Mouse (Mus musculus) limb, embryonic 12.5 days (tissue): ENCODE data around the gene Ly9. TPM values are rescaled to one million over a fixed set of nuclear protein-coding genes. Genes with fewer than 3 reads are reported as not detected.

Experiments used
- ATAC-seq: fragments of 200-750 bp; cut with Nextera tagmentation; 2 replicates; pipeline ENCODE4 v1.8.0; 2017; ENCODE audit warnings: low read depth, moderate TSS enrichment; ENCODE audit not compliant: insufficient number of reproducible peaks, insufficient read depth, low FRiP score, low TSS enrichment
- H3K27ac ChIP-seq: fragments of 300-500 bp; sonication (generic); 2 replicates; pipeline ENCODE4 v1.5.1; 2016; ENCODE audit warnings: mild to moderate bottlenecking, moderate library complexity
- H3K27me3 ChIP-seq: fragments of 300-500 bp; sonication (generic); 2 replicates; pipeline ENCODE4 v1.6.1; 2016; ENCODE audit warnings: mild to moderate bottlenecking, moderate library complexity
- H3K36me3 ChIP-seq: fragments of 300-500 bp; sonication (generic); 2 replicates; pipeline ENCODE4 v1.6.1; 2016; ENCODE audit warnings: mild to moderate bottlenecking, moderate library complexity
- H3K4me1 ChIP-seq: fragments of 300-500 bp; sonication (generic); replicated peaks from 2 replicates; pipeline ENCODE4 v1.6.1; 2016
- H3K4me2 ChIP-seq: fragments of 300-500 bp; sonication (generic); 2 replicates; pipeline ENCODE4 v1.6.1; 2016; ENCODE audit warnings: mild to moderate bottlenecking, moderate library complexity
- H3K4me3 ChIP-seq: fragments of 300-500 bp; sonication (generic); replicated peaks from 2 replicates; pipeline ENCODE4 v1.5.1; 2016; ENCODE audit warnings: mild to moderate bottlenecking
- H3K9ac ChIP-seq: fragments of 300-500 bp; sonication (generic); replicated peaks from 2 replicates; pipeline ENCODE4 v1.6.1; 2016; ENCODE audit warnings: mild to moderate bottlenecking, moderate library complexity
- H3K9me3 ChIP-seq: fragments of 300-500 bp; sonication (generic); 2 replicates; pipeline ENCODE4 v1.6.1; 2016; ENCODE audit warnings: mild to moderate bottlenecking, moderate library complexity
- WGBS: fragments of 180-500 bp; shearing (Covaris S2); methylation state at CpG from one replicate; pipeline ENCODE4 v1.1.7; 2016; 5-methylcytosine and 5-hydroxymethylcytosine counted together
- polyA plus RNA-seq: library from polyadenylated mRNA; unstranded; fragments of >200 nt; fragmentation: Nextera tagmentation; extraction: Ambion mirVana; gene quantifications from 2 replicates; pipeline ENCODE4 v1.2.1, GENCODE M21; 2016

Gene Ly9
- polyA plus RNA-seq: 0.14 and 0.20 TPM in 2 replicates

- no peak within 1 kb of the TSS for H3K4me3 ChIP-seq
- 82% methylated on average over 9 of the region's 9 CpGs for WGBS
- no peak within 1 kb of the TSS for H3K9ac ChIP-seq
Measured at GRCm38 (mm10) chr1:171607176-171607575, at the start of gene Ly9. Ly9 (minus strand) TSS chr1:171607410.

GRCm38 (mm10) chr1:171652734-171653133 lies 45.5 kb upstream of the Ly9 start, which contains the start of gene Slamf7:
Slamf7 (minus strand) TSS chr1:171653035.
- Histone ChIP-seq H3K27me3 (no peaks in the 10 kb centered on the region), H3K9me3 (no peaks in the 10 kb centered on the region), H3K36me3 (no peaks in the 10 kb centered on the region), H3K4me3 (no peak within 1 kb of the TSS), H3K27ac (no peak within 1 kb of the TSS), H3K9ac (no peak within 1 kb of the TSS), H3K4me2 (no peak within 1 kb of the TSS), H3K4me1 (no peaks in the 10 kb centered on the region)
- 80% methylated on average over 5 of the region's 5 CpGs for WGBS
- no peak for ATAC-seq

More at GRCm38 (mm10) chr1:171607176-171607575, at the start of gene Ly9:
- ATAC-seq: no peak
- Histone ChIP-seq H3K27me3 (no peaks in the 10 kb centered on the region), H3K36me3 (no peaks in the 10 kb centered on the region), H3K9me3 (no peaks in the 10 kb centered on the region), H3K4me2 (no peak within 1 kb of the TSS), H3K27ac (no peak within 1 kb of the TSS), H3K4me1 (no peaks in the 10 kb centered on the region)

GRCm38 (mm10) chr1:171648840-171649239 lies 41.6 kb upstream of the Ly9 start:
- H3K4me2 ChIP-seq: no peak overlapping the region
- H3K36me3 ChIP-seq: no peaks in the 10 kb centered on the region
- H3K4me1 ChIP-seq: no peaks in the 10 kb centered on the region
- H3K27me3 ChIP-seq: no peaks in the 10 kb centered on the region
- no peaks in the 10 kb centered on the region for H3K9me3 ChIP-seq
- H3K27ac ChIP-seq: no peak overlapping the region
- 83% methylated on average over 8 of the region's 8 CpGs for WGBS
- ATAC-seq: no peak
- no peak overlapping the region for H3K9ac ChIP-seq
- no peak overlapping the region for H3K4me3 ChIP-seq

- no peak overlapping the region for H3K27ac ChIP-seq
- H3K9me3 ChIP-seq: no peaks in the 10 kb centered on the region
- H3K9ac ChIP-seq: no peak overlapping the region
- no peak overlapping the region for H3K4me3 ChIP-seq
- WGBS: 89% methylated on average over 5 of the region's 5 CpGs
- no peak for ATAC-seq
- no peak overlapping the region for H3K4me2 ChIP-seq
- no peaks in the 10 kb centered on the region for H3K36me3 ChIP-seq
- no peaks in the 10 kb centered on the region for H3K27me3 ChIP-seq
- no peaks in the 10 kb centered on the region for H3K4me1 ChIP-seq
Measured at GRCm38 (mm10) chr1:171647716-171648115, 40.5 kb upstream of the Ly9 start.

- Histone ChIP-seq H3K9me3 (no peaks in the 10 kb centered on the region), H3K27me3 (no peaks in the 10 kb centered on the region), H3K4me3 (no peak overlapping the region), H3K4me1 (no peaks in the 10 kb centered on the region), H3K36me3 (no peaks in the 10 kb centered on the region), H3K27ac (no peak overlapping the region), H3K9ac (no peak overlapping the region), H3K4me2 (no peak overlapping the region)
- 53% methylated on average over 5 of the region's 5 CpGs for WGBS
- no peak for ATAC-seq
Measured at GRCm38 (mm10) chr1:171646429-171646940, 39.3 kb upstream of the Ly9 start.

- no peaks in the 10 kb centered on the region for H3K4me1 ChIP-seq
- H3K27ac ChIP-seq: no peak overlapping the region
- H3K36me3 ChIP-seq: no peaks in the 10 kb centered on the region
- H3K9me3 ChIP-seq: no peaks in the 10 kb centered on the region
- H3K9ac ChIP-seq: no peak overlapping the region
- no peak for ATAC-seq
- H3K4me3 ChIP-seq: no peak overlapping the region
- WGBS: 78% methylated on average over 7 of the region's 7 CpGs
- no peak overlapping the region for H3K4me2 ChIP-seq
- no peaks in the 10 kb centered on the region for H3K27me3 ChIP-seq
Measured at GRCm38 (mm10) chr1:171643612-171644011, 36.4 kb upstream of the Ly9 start.

GRCm38 (mm10) chr1:171640796-171641195 lies 33.6 kb upstream of the Ly9 start:
- WGBS: 93% methylated on average over 6 of the region's 6 CpGs

GRCm38 (mm10) chr1:171638686-171639085 lies 31.5 kb upstream of the Ly9 start:
- H3K4me3 ChIP-seq: no peak overlapping the region
- no peaks in the 10 kb centered on the region for H3K27me3 ChIP-seq
- WGBS: 72% methylated on average over 2 of the region's 2 CpGs

More at GRCm38 (mm10) chr1:171640796-171641195, 33.6 kb upstream of the Ly9 start:
- H3K36me3 ChIP-seq: no peaks in the 10 kb centered on the region
- H3K9ac ChIP-seq: no peak overlapping the region
- no peaks in the 10 kb centered on the region for H3K9me3 ChIP-seq
- no peak for ATAC-seq
- no peak overlapping the region for H3K4me3 ChIP-seq
- no peak overlapping the region for H3K4me2 ChIP-seq
- H3K27ac ChIP-seq: no peak overlapping the region
- H3K27me3 ChIP-seq: no peaks in the 10 kb centered on the region
- H3K4me1 ChIP-seq: no peaks in the 10 kb centered on the region

GRCm38 (mm10) chr1:171637101-171637500 lies 29.9 kb upstream of the Ly9 start:
- no peaks in the 10 kb centered on the region for H3K36me3 ChIP-seq
- no peak overlapping the region for H3K4me3 ChIP-seq
- H3K27me3 ChIP-seq: no peaks in the 10 kb centered on the region
- no peak for ATAC-seq
- H3K4me2 ChIP-seq: no peak overlapping the region
- H3K9ac ChIP-seq: no peak overlapping the region
- 87% methylated on average over 8 of the region's 8 CpGs for WGBS
- H3K27ac ChIP-seq: no peak overlapping the region
- no peaks in the 10 kb centered on the region for H3K4me1 ChIP-seq
- H3K9me3 ChIP-seq: no peaks in the 10 kb centered on the region

More at GRCm38 (mm10) chr1:171638686-171639085, 31.5 kb upstream of the Ly9 start:
- Histone ChIP-seq H3K4me1 (no peaks in the 10 kb centered on the region), H3K27ac (no peak overlapping the region), H3K9me3 (no peaks in the 10 kb centered on the region), H3K9ac (no peak overlapping the region), H3K36me3 (no peaks in the 10 kb centered on the region), H3K4me2 (no peak overlapping the region)
- no peak for ATAC-seq

- no peak overlapping the region for H3K4me2 ChIP-seq
- H3K4me1 ChIP-seq: no peaks in the 10 kb centered on the region
- no peak for ATAC-seq
- H3K9ac ChIP-seq: no peak overlapping the region
- no peaks in the 10 kb centered on the region for H3K36me3 ChIP-seq
- no peak overlapping the region for H3K27ac ChIP-seq
- no peak overlapping the region for H3K4me3 ChIP-seq
- H3K27me3 ChIP-seq: no peaks in the 10 kb centered on the region
- no peaks in the 10 kb centered on the region for H3K9me3 ChIP-seq
- WGBS: 63% methylated on average over 6 of the region's 6 CpGs
Measured at GRCm38 (mm10) chr1:171635696-171636095, 28.5 kb upstream of the Ly9 start.

GRCm38 (mm10) chr1:171631447-171631846 lies 24.2 kb upstream of the Ly9 start:
- no peak overlapping the region for H3K4me2 ChIP-seq
- H3K9me3 ChIP-seq: no peaks in the 10 kb centered on the region
- H3K36me3 ChIP-seq: no peaks in the 10 kb centered on the region
- no peak for ATAC-seq
- WGBS: 69% methylated on average over 2 of the region's 2 CpGs
- H3K27me3 ChIP-seq: no peaks in the 10 kb centered on the region
- H3K27ac ChIP-seq: no peak overlapping the region
- no peak overlapping the region for H3K4me3 ChIP-seq
- H3K9ac ChIP-seq: no peak overlapping the region
- H3K4me1 ChIP-seq: no peaks in the 10 kb centered on the region

GRCm38 (mm10) chr1:171630912-171631311 lies 23.7 kb upstream of the Ly9 start:
- Histone ChIP-seq H3K27ac (no peak overlapping the region), H3K9me3 (no peaks in the 10 kb centered on the region), H3K27me3 (no peaks in the 10 kb centered on the region), H3K4me2 (no peak overlapping the region), H3K4me1 (no peaks in the 10 kb centered on the region), H3K4me3 (no peak overlapping the region), H3K36me3 (no peaks in the 10 kb centered on the region), H3K9ac (no peak overlapping the region)
- 75% methylated on average over 4 of the region's 4 CpGs for WGBS
- ATAC-seq: 0 out of 2 replicates have a peak, but pooled peaks have one; percentile 26
